Mouse (Mus musculus) thymus, adult 2 months (tissue): ENCODE measurements around the gene Gng2.

ENCODE experiments used
- CTCF ChIP-seq: fragments of 200-500 bp; IDR thresholded peaks from 2 replicates; pipeline ENCODE4 v1.5.1; 2012; ENCODE audit warnings: mild to moderate bottlenecking, control low read depth, low read length, moderate library complexity, borderline replicate concordance; ENCODE audit not compliant: control insufficient read depth, poor library complexity, insufficient read depth; ENCODE audit errors: extremely low read depth
- POLR2A ChIP-seq: fragments of 200-500 bp; IDR thresholded peaks from 2 replicates; pipeline ENCODE4 v1.6.1; 2012; ENCODE audit warnings: mild to moderate bottlenecking, low read length, control low read depth, moderate library complexity; ENCODE audit not compliant: control insufficient read depth, poor library complexity, insufficient read depth; ENCODE audit errors: extremely low read depth

- TF ChIP-seq CTCF (no peak), POLR2A (no peak)
Observed at GRCm38 (mm10) chr14:19988410-19988809, 11.0 kb upstream of the Gng2 start.
